Mouse (Mus musculus): ENCODE results near the gene Cyp27a1. TPM values are rescaled to one million over a fixed set of nuclear protein-coding genes. Genes with fewer than 3 reads are reported as not detected.

Gene Cyp27a1
- polyA plus RNA-seq, 2 experiments from 2014 or later, result not detected

DNA sequence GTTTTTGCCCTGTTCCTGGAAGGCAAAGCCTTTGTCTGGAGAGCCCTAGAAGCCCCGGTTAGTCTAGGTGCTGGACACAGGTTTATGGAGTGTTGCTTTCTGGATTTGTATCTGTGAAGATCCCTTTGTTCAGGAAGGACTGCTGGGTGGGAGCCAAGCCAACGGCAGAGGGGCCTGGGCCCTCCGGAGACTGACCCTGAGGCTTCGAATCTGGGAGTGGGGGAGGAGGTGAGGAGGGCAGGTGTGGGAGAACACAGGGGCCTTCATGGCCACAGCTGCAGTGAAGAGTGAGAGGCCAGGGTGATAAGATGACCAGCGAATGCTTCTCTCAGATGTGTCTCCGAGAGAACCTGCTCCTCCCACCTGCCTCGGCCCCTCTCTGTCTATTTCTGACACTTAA lies 60.7 kb downstream of the Cyp27a1 start:
- ATAC-seq, result no peak

- no peak for ATAC-seq
Measured at GRCm38 (mm10) chr1:74775816-74776215, 62.4 kb downstream of the Cyp27a1 start.

DNA sequence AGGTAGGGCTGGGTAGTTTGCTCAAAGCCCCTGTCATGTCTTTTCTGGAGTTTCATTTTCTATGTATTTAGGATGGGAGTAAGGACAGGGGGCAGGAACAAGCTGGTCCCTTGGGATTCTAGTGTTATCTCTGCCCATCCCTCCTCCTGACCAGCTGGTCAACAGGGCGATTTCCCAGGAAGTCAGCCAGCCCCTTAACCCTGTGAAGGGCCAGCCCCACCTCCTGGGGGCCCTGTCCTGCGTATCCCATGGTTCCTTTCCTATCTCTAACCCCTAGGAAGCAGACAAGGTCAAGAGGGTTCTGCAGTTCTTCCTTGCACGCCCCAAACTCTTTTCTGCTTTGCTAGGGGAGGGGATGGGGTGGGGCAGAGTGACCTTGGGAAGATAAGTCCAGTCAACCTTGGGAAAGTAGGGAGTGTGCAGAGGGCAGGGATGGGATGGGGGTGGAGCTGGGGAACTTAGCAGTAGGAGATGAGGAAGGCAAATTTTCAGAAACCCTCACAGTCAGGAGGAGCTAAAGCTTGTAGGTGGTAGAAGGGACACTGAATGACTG lies 65.6 kb downstream of the Cyp27a1 start:
- no peak for ATAC-seq

DNA sequence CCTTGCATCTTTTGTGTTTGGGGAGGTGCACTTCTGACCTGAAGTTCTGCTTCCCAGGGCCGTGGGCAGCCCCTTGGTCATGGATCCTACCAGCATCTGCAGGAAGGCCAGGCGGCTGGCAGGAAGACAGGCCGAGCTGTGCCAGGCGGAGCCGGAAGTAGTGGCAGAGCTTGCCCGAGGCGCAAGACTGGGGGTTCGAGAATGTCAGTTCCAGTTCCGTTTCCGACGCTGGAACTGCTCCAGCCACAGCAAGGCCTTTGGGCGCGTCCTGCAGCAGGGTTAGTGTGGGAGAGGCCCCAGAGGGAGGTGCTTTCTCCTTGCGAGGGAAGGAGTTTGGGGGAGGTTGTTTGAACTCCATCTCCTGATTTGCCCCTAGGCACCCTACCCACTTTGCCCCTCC lies 68.7 kb downstream of the Cyp27a1 start:
- no peak for ATAC-seq

GRCm38 (mm10) chr1:74783554-74783953 lies 70.2 kb downstream of the Cyp27a1 start:
- no peak for ATAC-seq

GRCm38 (mm10) chr1:74784041-74784759 lies 70.8 kb downstream of the Cyp27a1 start:
- ATAC-seq, result no peak

Other genes starting within 250 kb of the Cyp27a1 start
- 10 to 100 TPM; 46.3 to 48.5 TPM for gene Cnot9, start 207.5 kb upstream of the Cyp27a1 start, polyA plus RNA-seq (2017; shearing (Covaris generic))
- gene Plcd4, start 170.7 kb upstream of the Cyp27a1 start, polyA plus RNA-seq (2017; shearing (Covaris generic)), result 1 to 10 TPM; 1.7 to 2.2 TPM
- gene Usp37, start 169.3 kb upstream of the Cyp27a1 start, polyA plus RNA-seq (2017; shearing (Covaris generic)), result 10 to 100 TPM; 30.4 to 38.5 TPM
- gene Zfp142, start 125.3 kb upstream of the Cyp27a1 start, polyA plus RNA-seq (2017; shearing (Covaris generic)), result 10 to 100 TPM in 1 of 2 experiments, 1 to 10 TPM in 1; 7.2 to 16.2 TPM
- gene Bcs1l, start 125.3 kb upstream of the Cyp27a1 start, polyA plus RNA-seq (2017; shearing (Covaris generic)), result 10 to 100 TPM; 16.0 to 18.4 TPM
- 10 to 100 TPM; 19.7 to 31.9 TPM for gene Rnf25, start 112.2 kb upstream of the Cyp27a1 start, polyA plus RNA-seq (2017; shearing (Covaris generic))
- gene Stk36, start 112.1 kb upstream of the Cyp27a1 start, polyA plus RNA-seq (2017; shearing (Covaris generic)), result not detected
- gene Ttll4, start 51.8 kb upstream of the Cyp27a1 start, polyA plus RNA-seq (2017; shearing (Covaris generic)), result 10 to 100 TPM; 12.5 to 17.7 TPM
- gene Prkag3, start 35.6 kb downstream of the Cyp27a1 start, polyA plus RNA-seq (2017; shearing (Covaris generic)), result not detected
- gene Wnt6, start 58.3 kb downstream of the Cyp27a1 start, polyA plus RNA-seq (2017; shearing (Covaris generic)), result not detected
- gene Wnt10a, start 77.9 kb downstream of the Cyp27a1 start, polyA plus RNA-seq (2017; shearing (Covaris generic)), result under 1 TPM; 0.13 to 0.48 TPM
- gene Cdk5r2, start 141.4 kb downstream of the Cyp27a1 start, polyA plus RNA-seq (2017; shearing (Covaris generic)), result not detected
- not detected for gene Fev, start 171.8 kb downstream of the Cyp27a1 start, polyA plus RNA-seq (2017; shearing (Covaris generic))
- gene Cryba2, start 179.6 kb downstream of the Cyp27a1 start, polyA plus RNA-seq (2017; shearing (Covaris generic)), result not detected
- not detected for gene Cfap65, start 222.0 kb downstream of the Cyp27a1 start, polyA plus RNA-seq (2017; shearing (Covaris generic))
- not detected for gene Ihh, start 238.1 kb downstream of the Cyp27a1 start, polyA plus RNA-seq (2017; shearing (Covaris generic))

Measured in CD4-positive, CD25-positive, alpha-beta regulatory T cell, adult 4 months (primary cell).